Comparison of ENCODE assay signal across 19 mouse cellular contexts in genomic region chr7:139107908-139108650, GRCm38 (mm10). TPM values are rescaled to one million over a fixed set of nuclear protein-coding genes. Genes with fewer than 3 reads are reported as not detected.
A peak's percentile ranks its signal among the peaks of the same experiment; 100 is the strongest.
DNase-seq lines count a peak whose midpoint lies in the region; ATAC-seq and TF ChIP-seq lines count a peak whose summit lies in the region.
"Had no signal": no experiment of that assay in that cellular context is flagged by ENCODE, and none has a peak within 500 bp of the region (broad histone marks: within the 10 kb centered on the region; RNA-seq: fewer than 3 reads in every experiment).

No protein-coding gene starts in this region.

- TF ChIP-seq EP300 in lung, postnatal 0 days (IDR thresholded peaks at IDR 0.05), result no peak

- H3K4me1 ChIP-seq in embryonic facial prominence, embryonic 14.5 days (ENCODE audit: control insufficient read depth, insufficient read depth, low read length), result no peaks in the 10 kb centered on the region
- no peaks in the 10 kb centered on the region for H3K4me1 ChIP-seq in embryonic facial prominence, embryonic 10.5 days
- H3K4me1 ChIP-seq in lung, postnatal 0 days (ENCODE audit: insufficient read depth, low read depth, low read length), result no peaks in the 10 kb centered on the region
- peaks cover 2% of the 10 kb centered on the region; the same call in 1 of the 2 replicates for H3K4me1 ChIP-seq in limb, embryonic 14.5 days (ENCODE audit: control insufficient read depth, insufficient read depth, low read length)
- H3K4me1 ChIP-seq: forebrain, embryonic 13.5 days; liver, embryonic 12.5 days; midbrain, embryonic 12.5 days; neural tube, embryonic 15.5 days had no signal

- WGBS in embryonic facial prominence, embryonic 14.5 days, result 80% methylated on average over 9 of the region's 9 CpGs
- WGBS in embryonic facial prominence, embryonic 10.5 days, result 83% methylated on average over 9 of the region's 9 CpGs
- 66% methylated on average over 9 of the region's 9 CpGs for WGBS in lung, postnatal 0 days
- 83% methylated on average over 9 of the region's 9 CpGs for WGBS in limb, embryonic 14.5 days

- no peaks in the 10 kb centered on the region for H3K36me3 ChIP-seq in embryonic facial prominence, embryonic 14.5 days (ENCODE audit: control insufficient read depth, insufficient read depth, low read length)
- H3K36me3 ChIP-seq in embryonic facial prominence, embryonic 10.5 days (replicated peaks), result no peaks in the 10 kb centered on the region
- H3K36me3 ChIP-seq in lung, postnatal 0 days (ENCODE audit: insufficient read depth, low read length), result no peaks in the 10 kb centered on the region
- no peaks in the 10 kb centered on the region for H3K36me3 ChIP-seq in limb, embryonic 14.5 days (ENCODE audit: control insufficient read depth, insufficient read depth, low read length)
- H3K36me3 ChIP-seq: heart, embryonic 15.5 days; liver, embryonic 12.5 days; midbrain, embryonic 12.5 days; neural tube, embryonic 15.5 days had no signal

- H3K9me3 ChIP-seq in embryonic facial prominence, embryonic 14.5 days (ENCODE audit: control insufficient read depth, low read length), result no peaks in the 10 kb centered on the region
- H3K9me3 ChIP-seq in embryonic facial prominence, embryonic 10.5 days, result no peaks in the 10 kb centered on the region
- H3K9me3 ChIP-seq in lung, postnatal 0 days (ENCODE audit: low read length), result no peaks in the 10 kb centered on the region
- H3K9me3 ChIP-seq in limb, embryonic 14.5 days (ENCODE audit: control insufficient read depth, low read length), result no peaks in the 10 kb centered on the region
- H3K9me3 ChIP-seq: forebrain, embryonic 13.5 days; heart, embryonic 15.5 days; liver, embryonic 12.5 days; midbrain, embryonic 12.5 days; neural tube, embryonic 15.5 days had no signal

- H3K27me3 ChIP-seq in embryonic facial prominence, embryonic 14.5 days (replicated peaks; ENCODE audit: control insufficient read depth, insufficient read depth, low read length), result no peaks in the 10 kb centered on the region
- H3K27me3 ChIP-seq in embryonic facial prominence, embryonic 10.5 days (replicated peaks; ENCODE audit: low read depth, poor library complexity, severe bottlenecking), result no peaks in the 10 kb centered on the region
- H3K27me3 ChIP-seq in lung, postnatal 0 days (replicated peaks; ENCODE audit: insufficient read depth, low read length), result no peaks in the 10 kb centered on the region
- H3K27me3 ChIP-seq in limb, embryonic 14.5 days (ENCODE audit: control insufficient read depth, insufficient read depth, low read length), result no peaks in the 10 kb centered on the region
- H3K27me3 ChIP-seq: forebrain, embryonic 13.5 days; heart, embryonic 15.5 days; liver, embryonic 12.5 days; midbrain, embryonic 12.5 days; neural tube, embryonic 15.5 days had no signal

- no peak overlapping the region for H3K4me2 ChIP-seq in embryonic facial prominence, embryonic 14.5 days (ENCODE audit: low read depth, low read length)
- no peak overlapping the region for H3K4me2 ChIP-seq in lung, postnatal 0 days (replicated peaks; ENCODE audit: low read depth, low read length)
- H3K4me2 ChIP-seq in limb, embryonic 14.5 days (replicated peaks; ENCODE audit: low read depth, low read length, severe bottlenecking), result no peak overlapping the region
- H3K4me2 ChIP-seq: forebrain, embryonic 13.5 days; heart, embryonic 15.5 days; liver, embryonic 12.5 days; midbrain, embryonic 12.5 days; neural tube, embryonic 15.5 days had no signal

- peak; percentile 26 for DNase-seq in embryonic facial prominence, embryonic 14.5 days (ENCODE audit: low spot score)
- DNase-seq in embryonic facial prominence, embryonic 10.5 days (ENCODE audit: low spot score), result no peak
- peak; percentile 27 for DNase-seq in lung, postnatal 0 days (ENCODE audit: low spot score)
- no peak for DNase-seq in lung, postnatal 25 days (ENCODE audit: low spot score)
- DNase-seq in R1 (ENCODE audit: low read depth, low spot score), result peak; percentile 56
- peak; percentile 13 for DNase-seq in limb, embryonic 14.5 days (ENCODE audit: low spot score)
- no peak for DNase-seq in thymus, postnatal 14 days
- no peak for DNase-seq in T-cell, adult 2 months (ENCODE audit: low spot score)
- DNase-seq: B cell, adult 2 months; cerebellum, adult 8-10 months; gastrocnemius, adult 2 months; heart, adult 11 months had no signal

- no peak overlapping the region for H3K27ac ChIP-seq in embryonic facial prominence, embryonic 14.5 days (replicated peaks; ENCODE audit: low read depth, low read length)
- H3K27ac ChIP-seq in embryonic facial prominence, embryonic 10.5 days (replicated peaks), result no peak overlapping the region
- H3K27ac ChIP-seq in lung, postnatal 0 days (ENCODE audit: low read length), result no peak overlapping the region
- H3K27ac ChIP-seq in limb, embryonic 14.5 days (replicated peaks; ENCODE audit: low read depth, low read length), result no peak overlapping the region
- H3K27ac ChIP-seq: forebrain, embryonic 13.5 days; gastrocnemius, adult 2 months; heart, embryonic 15.5 days; liver, embryonic 12.5 days; macrophage; midbrain, embryonic 12.5 days; neural tube, embryonic 15.5 days had no signal

- no peak overlapping the region for H3K9ac ChIP-seq in embryonic facial prominence, embryonic 14.5 days (ENCODE audit: low read depth, low read length)
- H3K9ac ChIP-seq in lung, postnatal 0 days (replicated peaks; ENCODE audit: low read depth), result no peak overlapping the region
- H3K9ac ChIP-seq in limb, embryonic 14.5 days (ENCODE audit: low read depth, low read length, severe bottlenecking), result no peak overlapping the region
- H3K9ac ChIP-seq: forebrain, embryonic 13.5 days; heart, embryonic 15.5 days; liver, embryonic 12.5 days; midbrain, embryonic 12.5 days; neural tube, embryonic 15.5 days had no signal

- no peak for TF ChIP-seq POLR2A in limb, embryonic 14.5 days (IDR thresholded peaks at IDR 0.05; ENCODE audit: borderline replicate concordance, extremely low read depth, insufficient read depth, insufficient read length)

- no peak for TF ChIP-seq CTCF in lung, postnatal 0 days (IDR thresholded peaks at IDR 0.05)

- no peak for ATAC-seq in embryonic facial prominence, embryonic 14.5 days (ENCODE audit: low read depth)
- no peak for ATAC-seq in lung, postnatal 0 days
- ATAC-seq in limb, embryonic 14.5 days (ENCODE audit: low FRiP score, low read depth), result no peak
- ATAC-seq: forebrain, embryonic 13.5 days; inflammation-experienced regulatory T-cells, adult 6 months; liver, embryonic 12.5 days had no signal

- no peak overlapping the region for H3K4me3 ChIP-seq in embryonic facial prominence, embryonic 14.5 days (ENCODE audit: low read depth, low read length)
- no peak overlapping the region for H3K4me3 ChIP-seq in embryonic facial prominence, embryonic 10.5 days
- no peak overlapping the region for H3K4me3 ChIP-seq in lung, postnatal 0 days (ENCODE audit: low read depth, low read length)
- no peak overlapping the region for H3K4me3 ChIP-seq in limb, embryonic 14.5 days (replicated peaks; ENCODE audit: low read length)
- H3K4me3 ChIP-seq: forebrain, embryonic 13.5 days; gastrocnemius, adult 2 months; heart, embryonic 15.5 days; liver, embryonic 12.5 days; midbrain, embryonic 12.5 days; neural tube, embryonic 15.5 days had no signal

RNA-seq across cellular contexts. Expression of gene Dpysl4, which starts 22.3 kb away (rescaled TPM):
- polyA plus RNA-seq in embryonic facial prominence, embryonic 14.5 days (2014; fragmentation: Nextera tagmentation; extraction: Ambion mirVana), result 19.8 and 28.3 TPM in 2 replicates
- polyA plus RNA-seq in embryonic facial prominence, embryonic 10.5 days (2016; fragmentation: Nextera tagmentation; extraction: Ambion mirVana), result 63.8 and 64.4 TPM in 2 replicates
- polyA plus RNA-seq in lung, postnatal 0 days (2015; fragmentation: Nextera tagmentation; extraction: Ambion mirVana), result 0.54 and 1.1 TPM in 2 replicates
- 26.4 and 30.5 TPM in 2 replicates for polyA plus RNA-seq in limb, embryonic 14.5 days (2012; rRNA removed)
- polyA plus RNA-seq in limb, embryonic 14.5 days (2014; fragmentation: Nextera tagmentation; extraction: Ambion mirVana), result 19.3 and 21.6 TPM in 2 replicates
- polyA plus RNA-seq: macrophage had no signal

Comparison
In these comparisons a context has a peak if more than half of its experiments do, and no peak if none do; other contexts are left out.
1. DNase-seq: peak in embryonic facial prominence, embryonic 14.5 days (single experiment), lung, postnatal 0 days (single experiment), R1 (single experiment) and limb, embryonic 14.5 days (single experiment); none in embryonic facial prominence, embryonic 10.5 days (single experiment), lung, postnatal 25 days (single experiment), thymus, postnatal 14 days (single experiment) and T-cell, adult 2 months (single experiment).